Mouse (Mus musculus): ENCODE measurements around the gene Syt9.

Gene Syt9

GRCm38 (mm10) chr7:107547872-107548271 lies 177.3 kb downstream of the Syt9 start:
- DNase-seq = no peak

DNA sequence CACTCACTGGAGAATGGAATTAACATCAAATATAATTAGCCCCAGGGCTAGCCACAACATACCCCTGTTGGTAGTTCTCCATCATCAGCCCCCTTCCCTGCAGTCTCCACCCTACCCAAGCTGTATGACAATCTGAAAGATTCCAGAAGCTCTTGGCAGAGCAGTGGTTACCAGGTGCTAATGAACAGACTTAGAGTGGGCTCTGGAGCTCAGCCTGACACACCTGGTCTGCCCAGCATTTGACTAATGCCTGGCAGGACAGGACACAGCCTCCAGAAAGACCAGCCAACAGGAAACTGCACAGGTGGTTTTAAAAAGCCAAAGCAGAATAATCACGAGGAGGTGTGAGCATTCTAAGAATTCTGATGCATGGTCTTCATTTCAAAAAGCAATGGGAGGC lies 182.9 kb downstream of the Syt9 start:
- DNase-seq = no peak

DNA sequence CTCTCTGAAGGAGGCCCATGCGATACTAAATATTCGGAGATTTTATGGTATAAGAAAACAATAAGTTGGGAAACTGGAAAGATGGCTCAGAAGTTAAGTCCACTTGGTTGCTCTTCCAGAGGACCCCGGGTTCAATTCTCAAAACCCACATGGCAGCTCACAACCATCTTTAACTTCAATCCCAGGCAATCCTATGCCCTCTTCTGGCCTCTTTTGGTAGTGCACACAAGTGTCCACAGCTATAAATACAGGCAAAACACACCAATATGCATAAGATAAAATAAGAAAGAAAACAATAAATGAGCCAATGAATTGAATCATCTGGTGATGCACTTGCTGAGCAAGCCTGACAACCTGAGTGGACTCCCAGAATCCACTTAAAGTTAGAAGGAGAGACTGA lies 185.4 kb downstream of the Syt9 start:
- peak; percentile 29 for DNase-seq

- DNase-seq = peak; percentile 37
These were observed 190.1 kb downstream of the Syt9 start for GRCm38 (mm10) chr7:107560675-107561074.

DNA sequence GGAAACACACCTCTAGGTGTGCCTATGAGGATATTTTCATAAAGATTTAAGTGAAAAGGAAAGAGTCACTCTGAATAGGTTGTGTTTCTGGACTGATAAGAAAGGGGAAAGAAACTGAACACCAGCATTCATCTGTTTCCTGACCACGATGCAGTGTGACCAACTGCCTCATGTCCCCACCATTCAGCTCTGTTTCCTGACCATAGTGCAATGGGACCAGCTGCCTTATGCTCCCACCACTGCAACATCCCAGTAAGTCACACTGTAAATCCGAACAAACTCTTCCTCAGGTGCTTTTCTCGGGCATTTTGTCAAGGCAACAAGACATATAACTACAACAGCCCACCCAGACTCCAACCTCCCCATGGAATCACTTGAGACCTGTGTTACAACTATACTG lies 191.1 kb downstream of the Syt9 start:
- DNase-seq = no peak

GRCm38 (mm10) chr7:107563727-107564126 lies 193.2 kb downstream of the Syt9 start:
- DNase-seq = no peak

GRCm38 (mm10) chr7:107567261-107567671 lies 196.7 kb downstream of the Syt9 start, which contains the start of gene Olfml1:
Olfml1 (plus strand) TSS chr7:107567446.
- DNase-seq = peak; percentile 40

DNA sequence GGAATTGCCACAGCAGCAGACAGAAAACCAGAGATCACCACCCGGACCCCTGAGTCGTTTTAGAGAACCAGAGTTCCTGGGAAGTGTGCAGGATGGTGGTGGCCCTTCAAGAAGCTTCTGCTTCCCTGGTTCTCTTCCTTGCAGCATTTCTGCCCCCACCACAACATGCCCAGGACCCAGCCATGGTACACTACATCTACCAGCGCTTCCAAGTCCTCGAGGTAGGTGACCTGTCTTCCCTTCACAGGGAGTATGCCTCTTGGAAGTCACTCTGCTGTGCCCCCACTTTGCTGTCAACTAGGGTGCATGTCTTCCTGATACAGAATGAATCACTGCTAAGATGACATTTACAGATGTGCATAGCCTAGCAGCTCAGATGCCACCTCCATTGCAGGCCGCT lies 197.1 kb downstream of the Syt9 start:
- no peak for DNase-seq

GRCm38 (mm10) chr7:107568971-107569370 lies 198.4 kb downstream of the Syt9 start:
- DNase-seq = peak; percentile 6

- DNase-seq = peak; percentile 17
These were observed 203.3 kb downstream of the Syt9 start for GRCm38 (mm10) chr7:107573856-107574255.

DNA sequence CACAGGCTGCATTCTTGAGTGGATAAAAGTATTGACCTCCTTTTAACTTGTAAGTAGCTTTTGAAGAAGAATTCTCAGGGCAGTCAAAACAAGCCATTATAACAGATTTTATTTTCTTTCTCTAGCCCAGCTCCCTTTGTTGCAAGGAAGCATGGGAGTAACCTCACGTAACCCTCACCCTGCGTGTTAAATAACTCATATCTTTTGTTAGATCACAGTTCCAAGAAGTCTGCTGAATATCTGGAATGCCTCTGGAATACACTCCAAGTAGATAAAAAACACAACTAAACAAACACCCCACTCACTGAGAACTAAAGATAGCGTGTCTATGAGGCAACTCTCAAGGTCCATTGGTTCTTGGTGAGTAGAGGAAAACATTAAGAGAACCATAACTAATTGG lies 203.7 kb downstream of the Syt9 start:
- peak; percentile 10 for DNase-seq

- DNase-seq = peak; percentile 14
These were observed 222.1 kb downstream of the Syt9 start for GRCm38 (mm10) chr7:107592641-107593040.

GRCm38 (mm10) chr7:107593904-107594303 lies 223.4 kb downstream of the Syt9 start:
- peak; percentile 51 for DNase-seq

DNA sequence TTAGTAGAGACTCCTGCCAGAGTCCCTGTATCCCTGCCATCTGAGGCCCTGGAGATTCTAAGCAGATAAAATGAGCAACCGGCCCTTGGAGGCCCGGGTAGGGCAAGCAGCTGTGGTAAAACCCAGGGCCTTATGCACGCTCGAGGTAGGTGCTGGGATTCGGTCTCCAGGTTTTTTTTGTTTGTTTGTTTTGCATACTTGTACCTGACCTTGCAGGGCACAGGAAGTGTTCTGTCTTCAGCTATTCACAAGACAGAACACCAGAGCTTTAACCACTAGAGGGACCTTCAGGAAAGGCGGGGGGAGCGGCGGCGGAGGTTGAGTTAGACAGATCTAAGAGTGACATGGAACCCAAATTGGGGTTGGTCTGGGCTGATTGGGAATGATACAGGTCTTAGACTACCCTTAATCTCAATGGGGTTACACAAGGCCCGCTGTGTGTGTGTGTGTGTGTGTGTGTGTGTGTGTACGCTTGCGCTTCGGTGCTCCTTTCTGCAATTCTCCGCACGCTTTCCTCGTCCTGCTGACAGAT lies 223.9 kb downstream of the Syt9 start:
- DNase-seq = peak; percentile 77

GRCm38 (mm10) chr7:107594857-107595402 lies 224.4 kb downstream of the Syt9 start, which contains the start of gene Ppfibp2:
Ppfibp2 (plus strand) TSS chr7:107595207.
- peak; percentile 97 for DNase-seq

GRCm38 (mm10) chr7:107595426-107595825 lies 224.9 kb downstream of the Syt9 start:
- no peak for DNase-seq

DNA sequence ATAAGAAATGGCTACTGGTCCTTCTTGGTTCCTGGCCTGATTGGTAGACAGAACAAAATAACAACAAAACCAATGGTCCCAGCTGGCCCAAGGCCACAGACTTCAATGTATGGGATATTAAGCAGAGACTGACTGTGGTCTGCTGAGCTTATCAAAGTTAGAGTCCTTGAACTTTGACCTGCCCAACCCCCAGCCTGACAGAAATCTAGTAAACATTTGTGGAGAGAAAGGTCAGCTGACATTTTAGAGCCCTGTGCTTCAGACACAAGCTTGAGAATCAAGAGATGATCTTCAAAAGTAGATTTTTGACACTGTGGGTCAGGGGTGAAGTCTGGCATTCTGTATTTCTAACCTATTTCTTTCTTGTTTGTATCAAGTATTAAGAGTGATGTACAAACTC lies 226.2 kb downstream of the Syt9 start:
- no peak for DNase-seq

GRCm38 (mm10) chr7:107597956-107598355 lies 227.4 kb downstream of the Syt9 start:
- DNase-seq = no peak
